In genomic region chr3:96568605-96569004, GRCm38 (mm10) we compare ENCODE assay signal across 18 mouse cellular contexts. TPM values are rescaled to one million over a fixed set of nuclear protein-coding genes. Genes with fewer than 3 reads are reported as not detected.
DNase-seq lines count a peak whose midpoint lies in the region; ATAC-seq and TF ChIP-seq lines count a peak whose summit lies in the region.
"Had no signal": no experiment of that assay in that cellular context is flagged by ENCODE, and none has a peak within 500 bp of the region (broad histone marks: within the 10 kb centered on the region; RNA-seq: fewer than 3 reads in every experiment).

No protein-coding gene starts in this region.

- H3K4me2 ChIP-seq in heart, embryonic 13.5 days: no peak overlapping the region
- H3K4me2 ChIP-seq in heart, embryonic 11.5 days: no peak overlapping the region
- no peak overlapping the region for H3K4me2 ChIP-seq in midbrain, embryonic 14.5 days (ENCODE audit: low read length)
- H3K4me2 ChIP-seq: midbrain, embryonic 13.5 days had no signal

- H3K4me1 ChIP-seq in heart, embryonic 13.5 days: peaks cover 65% of the 10 kb centered on the region
- peaks cover 17% of the 10 kb centered on the region for H3K4me1 ChIP-seq in heart, embryonic 11.5 days (ENCODE audit: control insufficient read depth, insufficient read depth, low read length)
- H3K4me1 ChIP-seq in midbrain, embryonic 14.5 days (ENCODE audit: control insufficient read depth, insufficient read depth, low read length): no peaks in the 10 kb centered on the region
- H3K4me1 ChIP-seq: midbrain, embryonic 13.5 days had no signal

- H3K27me3 ChIP-seq in heart, embryonic 13.5 days (replicated peaks): no peaks in the 10 kb centered on the region
- no peaks in the 10 kb centered on the region for H3K27me3 ChIP-seq in heart, embryonic 11.5 days (ENCODE audit: control insufficient read depth, insufficient read depth, low read length)
- H3K27me3 ChIP-seq in midbrain, embryonic 14.5 days (ENCODE audit: control insufficient read depth, insufficient read depth, low read length): no peaks in the 10 kb centered on the region
- H3K27me3 ChIP-seq: midbrain, embryonic 13.5 days had no signal

- 77% methylated on average over 8 of the region's 8 CpGs for WGBS in heart, embryonic 13.5 days
- WGBS in heart, embryonic 11.5 days (ENCODE audit: insufficient replicate concordance): 76% methylated on average over 8 of the region's 8 CpGs
- WGBS in midbrain, embryonic 14.5 days: 50% methylated on average over 8 of the region's 8 CpGs

- no peaks in the 10 kb centered on the region for H3K9me3 ChIP-seq in heart, embryonic 13.5 days
- H3K9me3 ChIP-seq in heart, embryonic 11.5 days (replicated peaks; ENCODE audit: control insufficient read depth, low read length): no peaks in the 10 kb centered on the region
- H3K9me3 ChIP-seq in midbrain, embryonic 14.5 days (ENCODE audit: control insufficient read depth, low read length): no peaks in the 10 kb centered on the region
- H3K9me3 ChIP-seq: midbrain, embryonic 13.5 days had no signal

- no peak overlapping the region for H3K4me3 ChIP-seq in heart, embryonic 13.5 days
- no peak overlapping the region for H3K4me3 ChIP-seq in heart, embryonic 11.5 days (ENCODE audit: low read depth, low read length)
- H3K4me3 ChIP-seq in left cerebral cortex, adult 2 months: no peak overlapping the region
- no peak overlapping the region for H3K4me3 ChIP-seq in midbrain, embryonic 14.5 days (replicated peaks; ENCODE audit: low read depth, low read length)
- H3K4me3 ChIP-seq: midbrain, embryonic 13.5 days had no signal

- ATAC-seq in heart, embryonic 13.5 days (ENCODE audit: extremely low read depth, insufficient number of reproducible peaks, low FRiP score, low TSS enrichment): no peak
- no peak for ATAC-seq in heart, embryonic 11.5 days (replicated peaks; ENCODE audit: insufficient number of reproducible peaks, low FRiP score, low TSS enrichment)
- ATAC-seq in midbrain, embryonic 14.5 days (ENCODE audit: low FRiP score, low TSS enrichment): no peak
- ATAC-seq: inflammation-experienced regulatory T-cells, adult 6 months; midbrain, embryonic 13.5 days had no signal

- no peak for TF ChIP-seq CTCF in left cerebral cortex, adult 2 months (IDR thresholded peaks at IDR 0.05)

- DNase-seq in left cerebral cortex, adult 2 months (ENCODE audit: extremely low spot score in 1 of 2, low spot score in 2 of 2): no peak
- DNase-seq in left cerebral cortex, adult 9 months (ENCODE audit: low spot score in 2 of 2): no peak
- DNase-seq in R1 (ENCODE audit: low read depth, low spot score): peak; percentile 42
- peak; percentile 27 to 33 for DNase-seq in heart, postnatal 36 days
- no peak for DNase-seq in midbrain, embryonic 14.5 days
- DNase-seq: cerebellum, postnatal 36 days; gastrocnemius, postnatal 25 days; right cerebral cortex, adult 18-20 months had no signal

- no peak overlapping the region for H3K9ac ChIP-seq in heart, embryonic 13.5 days
- no peak overlapping the region for H3K9ac ChIP-seq in heart, embryonic 11.5 days (ENCODE audit: low read depth, low read length)
- no peak overlapping the region for H3K9ac ChIP-seq in midbrain, embryonic 14.5 days (replicated peaks; ENCODE audit: low read length)
- H3K9ac ChIP-seq: midbrain, embryonic 13.5 days had no signal

- peak overlapping the region; percentile 54 for H3K27ac ChIP-seq in heart, embryonic 13.5 days (replicated peaks)
- H3K27ac ChIP-seq in heart, embryonic 11.5 days (ENCODE audit: low read depth, low read length): no peak overlapping the region
- peak overlapping the region; percentile 11; the same call in 1 of the 2 replicates for H3K27ac ChIP-seq in left cerebral cortex, adult 2 months
- H3K27ac ChIP-seq in midbrain, embryonic 14.5 days (replicated peaks; ENCODE audit: low read depth, low read length): no peak overlapping the region
- H3K27ac ChIP-seq: midbrain, embryonic 13.5 days had no signal

- intact Hi-C loops in left cerebral cortex, adult 2 months (cut with DNase I): no loop called here
- intact Hi-C loops in heart, postnatal 36 days (cut with DNase I): no loop called here

- H3K36me3 ChIP-seq in heart, embryonic 13.5 days: no peaks in the 10 kb centered on the region
- no peaks in the 10 kb centered on the region for H3K36me3 ChIP-seq in heart, embryonic 11.5 days (ENCODE audit: control insufficient read depth, insufficient read depth, low read length)
- H3K36me3 ChIP-seq in midbrain, embryonic 14.5 days (ENCODE audit: control insufficient read depth, insufficient read depth, low read length): no peaks in the 10 kb centered on the region
- H3K36me3 ChIP-seq: midbrain, embryonic 13.5 days had no signal

RNA-seq across cellular contexts. Expression of gene Gm16253, which starts 8.2 kb away (rescaled TPM):
- polyA plus RNA-seq in heart, embryonic 13.5 days (2015; fragmentation: Nextera tagmentation; extraction: Ambion mirVana): 1.6 and 1.7 TPM in 2 replicates
- polyA plus RNA-seq in heart, embryonic 11.5 days (2014; fragmentation: Nextera tagmentation; extraction: Ambion mirVana): 1.2 and 1.5 TPM in 2 replicates
- total RNA-seq in left cerebral cortex, adult 2 months (2021): not detected
- total RNA-seq in heart, postnatal 36 days (2021): 1 to 10 TPM in 1 of 2 experiments, under 1 TPM in 1; 0.89 to 2.8 TPM
- 0.43 and 0.45 TPM in 2 replicates for polyA plus RNA-seq in midbrain, embryonic 14.5 days (2014; fragmentation: Nextera tagmentation; extraction: Ambion mirVana)
- total RNA-seq: adrenal gland, postnatal 4 days; layer of hippocampus, adult 8-10 months; left cerebral cortex, postnatal 10 days; liver, adult 2 months had no signal
- polyA plus RNA-seq: embryonic facial prominence, embryonic 11.5 days; liver, adult 2 months; macrophage had no signal

RNA-seq across cellular contexts. Expression of gene Txnip, which starts 10.8 kb away (rescaled TPM):
- polyA plus RNA-seq in heart, embryonic 13.5 days (2015; fragmentation: Nextera tagmentation; extraction: Ambion mirVana): 156 and 165 TPM in 2 replicates
- polyA plus RNA-seq in heart, embryonic 11.5 days (2014; fragmentation: Nextera tagmentation; extraction: Ambion mirVana): 106 and 121 TPM in 2 replicates
- 10 to 100 TPM; 22.4 to 28.2 TPM for total RNA-seq in left cerebral cortex, adult 2 months (2021)
- 1,000 to 10,000 TPM in 1 of 2 experiments, 100 to 1,000 TPM in 1; 646 to 1,158 TPM for total RNA-seq in heart, postnatal 36 days (2021)
- 45.0 and 60.1 TPM in 2 replicates for polyA plus RNA-seq in midbrain, embryonic 14.5 days (2014; fragmentation: Nextera tagmentation; extraction: Ambion mirVana)

RNA-seq across cellular contexts. Expression of gene Polr3gl, which starts 25.4 kb away (rescaled TPM):
- 33.5 and 36.1 TPM in 2 replicates for polyA plus RNA-seq in heart, embryonic 13.5 days (2015; fragmentation: Nextera tagmentation; extraction: Ambion mirVana)
- 21.4 and 23.8 TPM in 2 replicates for polyA plus RNA-seq in heart, embryonic 11.5 days (2014; fragmentation: Nextera tagmentation; extraction: Ambion mirVana)
- total RNA-seq in left cerebral cortex, adult 2 months (2021): 10 to 100 TPM; 26.6 to 28.1 TPM
- 10 to 100 TPM; 30.3 to 33.0 TPM for total RNA-seq in heart, postnatal 36 days (2021)
- 14.8 and 17.1 TPM in 2 replicates for polyA plus RNA-seq in midbrain, embryonic 14.5 days (2014; fragmentation: Nextera tagmentation; extraction: Ambion mirVana)

RNA-seq across cellular contexts. Expression of gene Ankrd34a, which starts 27.8 kb away (rescaled TPM):
- polyA plus RNA-seq in heart, embryonic 13.5 days (2015; fragmentation: Nextera tagmentation; extraction: Ambion mirVana): 6.5 and 8.1 TPM in 2 replicates
- polyA plus RNA-seq in heart, embryonic 11.5 days (2014; fragmentation: Nextera tagmentation; extraction: Ambion mirVana): 9.0 TPM in 2 replicates
- total RNA-seq in left cerebral cortex, adult 2 months (2021): 10 to 100 TPM; 66.8 to 70.3 TPM
- total RNA-seq in heart, postnatal 36 days (2021): 1 to 10 TPM; 1.3 to 2.2 TPM
- polyA plus RNA-seq in midbrain, embryonic 14.5 days (2014; fragmentation: Nextera tagmentation; extraction: Ambion mirVana): 12.0 and 13.7 TPM in 2 replicates
- total RNA-seq: liver, adult 2 months had no signal

RNA-seq across cellular contexts. Expression of gene Lix1l, which starts 32.3 kb away (rescaled TPM):
- polyA plus RNA-seq in heart, embryonic 13.5 days (2015; fragmentation: Nextera tagmentation; extraction: Ambion mirVana): 4.6 and 5.2 TPM in 2 replicates
- 6.4 and 6.7 TPM in 2 replicates for polyA plus RNA-seq in heart, embryonic 11.5 days (2014; fragmentation: Nextera tagmentation; extraction: Ambion mirVana)
- total RNA-seq in left cerebral cortex, adult 2 months (2021): 10 to 100 TPM; 18.6 to 21.5 TPM
- total RNA-seq in heart, postnatal 36 days (2021): 10 to 100 TPM; 27.6 to 32.1 TPM
- polyA plus RNA-seq in midbrain, embryonic 14.5 days (2014; fragmentation: Nextera tagmentation; extraction: Ambion mirVana): 6.7 and 7.5 TPM in 2 replicates

Comparison
In these comparisons a context has a peak if more than half of its experiments do, and no peak if none do; other contexts are left out.
1. H3K27ac ChIP-seq: peak in heart, embryonic 13.5 days (single experiment) and left cerebral cortex, adult 2 months (single experiment); none in heart, embryonic 11.5 days (single experiment) and midbrain, embryonic 14.5 days (single experiment).
2. DNase-seq: peak in R1 (single experiment) and heart, postnatal 36 days (2 of 2); none in left cerebral cortex, adult 2 months (0 of 2), left cerebral cortex, adult 9 months (0 of 2) and midbrain, embryonic 14.5 days (single experiment).